Mouse (Mus musculus) hindbrain, embryonic 13.5 days (tissue): Measurements from ENCODE around the gene Ephx4. TPM values are rescaled to one million over a fixed set of nuclear protein-coding genes. Genes with fewer than 3 reads are reported as not detected.

Source experiments
- ATAC-seq: fragments of 200-750 bp; cut with Nextera tagmentation; 2 replicates; pipeline ENCODE4 v1.8.0; 2017; ENCODE audit warnings: moderate TSS enrichment; ENCODE audit not compliant: low FRiP score
- H3K27ac ChIP-seq: fragments of 300-500 bp; sonication (generic); 2 replicates; pipeline ENCODE4 v1.5.1; 2015; ENCODE audit warnings: inconsistent platforms, mild to moderate bottlenecking, moderate library complexity
- H3K27me3 ChIP-seq: fragments of 300-500 bp; sonication (generic); 2 replicates; pipeline ENCODE4 v1.6.1; 2015; ENCODE audit warnings: mild to moderate bottlenecking, inconsistent platforms
- H3K36me3 ChIP-seq: fragments of 300-500 bp; sonication (generic); 2 replicates; pipeline ENCODE4 v1.6.1; 2015; ENCODE audit warnings: mild to moderate bottlenecking, inconsistent platforms
- H3K4me1 ChIP-seq: fragments of 300-500 bp; sonication (generic); replicated peaks from 2 replicates; pipeline ENCODE4 v1.6.1; 2015; ENCODE audit warnings: inconsistent platforms
- H3K4me2 ChIP-seq: fragments of 300-500 bp; sonication (generic); 2 replicates; pipeline ENCODE4 v1.6.1; 2015; ENCODE audit warnings: inconsistent platforms, mild to moderate bottlenecking, moderate library complexity
- H3K4me3 ChIP-seq: fragments of 300-500 bp; sonication (generic); 2 replicates; pipeline ENCODE4 v1.5.1; 2015; ENCODE audit warnings: mild to moderate bottlenecking, inconsistent platforms
- H3K9ac ChIP-seq: fragments of 300-500 bp; sonication (generic); 2 replicates; pipeline ENCODE4 v1.6.1; 2015; ENCODE audit warnings: mild to moderate bottlenecking, inconsistent platforms
- H3K9me3 ChIP-seq: fragments of 300-500 bp; sonication (generic); 2 replicates; pipeline ENCODE4 v1.6.1; 2016; ENCODE audit warnings: inconsistent platforms
- WGBS: fragments of 180-500 bp; shearing (Covaris S2); methylation state at CpG from one replicate; pipeline ENCODE4 v1.1.7; 2015; 5-methylcytosine and 5-hydroxymethylcytosine counted together
- polyA plus RNA-seq: library from polyadenylated mRNA; unstranded; fragments of >200 nt; fragmentation: Nextera tagmentation; extraction: Ambion mirVana; gene quantifications from 2 replicates; pipeline ENCODE4 v1.2.1, GENCODE M21; 2015

The Ephx4 gene
- polyA plus RNA-seq, 1 experiment from 2014 or later, result 1.7 TPM

GRCm38 (mm10) chr5:107470600-107471329 lies 68.2 kb downstream of the Ephx4 start:
- H3K27me3 ChIP-seq, result no peaks in the 10 kb centered on the region
- H3K4me2 ChIP-seq, result no peak overlapping the region
- no peaks in the 10 kb centered on the region for H3K9me3 ChIP-seq
- no peaks in the 10 kb centered on the region for H3K4me1 ChIP-seq
- no peak overlapping the region for H3K27ac ChIP-seq
- 74% methylated on average over 10 of the region's 10 CpGs for WGBS
- peaks cover 12% of the 10 kb centered on the region for H3K36me3 ChIP-seq
- ATAC-seq, result no peak
- no peak overlapping the region for H3K9ac ChIP-seq
- H3K4me3 ChIP-seq, result no peak overlapping the region

Other genes with a start within 250 kb of the Ephx4 start
- gene Tgfbr3, start 113.1 kb upstream of the Ephx4 start, polyA plus RNA-seq, result 4.9 and 6.1 TPM in 2 replicates
- 2.1 and 2.8 TPM in 2 replicates for gene Brdt, start 71.6 kb upstream of the Ephx4 start, polyA plus RNA-seq
- not detected in 2 replicates for gene Lpcat2b, start 28.8 kb downstream of the Ephx4 start, polyA plus RNA-seq
- 15.1 and 16.3 TPM in 2 replicates for gene Btbd8, start 35.3 kb downstream of the Ephx4 start, polyA plus RNA-seq
- gene Gm42669, start 104.9 kb downstream of the Ephx4 start, polyA plus RNA-seq, result 0.25 and 0.70 TPM in 2 replicates
- 0.22 and 0.57 TPM in 2 replicates for gene 1700028K03Rik, start 132.0 kb downstream of the Ephx4 start, polyA plus RNA-seq
- gene Rpap2, start 194.6 kb downstream of the Ephx4 start, polyA plus RNA-seq, result 21.4 and 24.6 TPM in 2 replicates
- 39.0 and 39.2 TPM in 2 replicates for gene Glmn, start 195.2 kb downstream of the Ephx4 start, polyA plus RNA-seq